Mouse (Mus musculus) heart, postnatal 0 days (tissue): ENCODE measurements around the gene Slc20a1. TPM values are rescaled to one million over a fixed set of nuclear protein-coding genes. Genes with fewer than 3 reads are reported as not detected.
A peak's percentile ranks its signal among the peaks of the same experiment; 100 is the strongest.

Experiments
- ATAC-seq: fragments of 200-750 bp; cut with Nextera tagmentation; 2 replicates; pipeline ENCODE4 v1.8.0; 2017; ENCODE audit warnings: low read depth, moderate number of reproducible peaks, moderate library complexity; ENCODE audit not compliant: insufficient read depth
- DNase-seq: peaks from one replicate; pipeline ENCODE4 v3.0.0-alpha.2; 2016; ENCODE audit warnings: low spot score
- H3K27ac ChIP-seq: fragments of 300-500 bp; sonication (generic); 2 replicates; pipeline ENCODE4 v1.5.1; 2014; ENCODE audit warnings: low read depth, mild to moderate bottlenecking
- H3K27me3 ChIP-seq: fragments of 300-500 bp; sonication (generic); 2 replicates; pipeline ENCODE4 v1.6.1; 2014; ENCODE audit warnings: low read length, mixed read lengths; ENCODE audit not compliant: control insufficient read depth, insufficient read depth
- H3K36me3 ChIP-seq: fragments of 300-500 bp; sonication (generic); replicated peaks from 2 replicates; pipeline ENCODE4 v1.6.1; 2014; ENCODE audit warnings: low read length, mixed read lengths; ENCODE audit not compliant: control insufficient read depth, insufficient read depth
- H3K4me1 ChIP-seq: fragments of 300-500 bp; sonication (generic); 2 replicates; pipeline ENCODE4 v1.6.1; 2014; ENCODE audit warnings: antibody characterized with exemption; ENCODE audit not compliant: control insufficient read depth, insufficient read depth
- H3K4me2 ChIP-seq: fragments of 300-500 bp; sonication (generic); 2 replicates; pipeline ENCODE4 v1.6.1; 2014; ENCODE audit warnings: low read depth, mild to moderate bottlenecking, low read length, moderate library complexity
- H3K4me3 ChIP-seq: fragments of 300-500 bp; sonication (generic); 2 replicates; pipeline ENCODE4 v1.5.1; 2014; ENCODE audit warnings: low read depth, low read length
- H3K9ac ChIP-seq: fragments of 300-500 bp; sonication (generic); replicated peaks from 2 replicates; pipeline ENCODE4 v1.6.1; 2014; ENCODE audit warnings: low read depth, low read length, mixed read lengths
- H3K9me3 ChIP-seq: fragments of 300-500 bp; sonication (generic); replicated peaks from 2 replicates; pipeline ENCODE4 v1.6.1; 2016; ENCODE audit warnings: low read length; ENCODE audit not compliant: control insufficient read depth
- CTCF ChIP-seq: IDR thresholded peaks from 2 replicates; pipeline ENCODE4 v1.5.1; 2016; ENCODE audit warnings: antibody characterized with exemption, control low read depth, low read depth
- EP300 ChIP-seq: IDR thresholded peaks from 2 replicates; pipeline ENCODE4 v1.6.1; 2016; ENCODE audit warnings: antibody characterized with exemption, low read depth
- WGBS: fragments of 180-500 bp; shearing (Covaris S2); extraction: QIAGEN DNeasy Blood & Tissue Kit; methylation state at CpG from one replicate; pipeline ENCODE4 v1.1.7; 2014; 5-methylcytosine and 5-hydroxymethylcytosine counted together
- polyA plus RNA-seq: library from polyadenylated mRNA; unstranded; fragments of >200 nt; fragmentation: Nextera tagmentation; extraction: Ambion mirVana; gene quantifications from 2 replicates; pipeline ENCODE4 v1.2.1, GENCODE M21; 2015
- total RNA-seq: library from RNA; depleted of rRNA; stranded (reverse); fragments of >200 nt; gene quantifications from 2 replicates; pipeline ENCODE4 v1.2.3, GENCODE M21; 2014; ENCODE audit warnings: low replicate concordance

Gene Slc20a1
- total and polyA plus RNA-seq, 2 experiments from 2014 or later = 8.7 to 37.1 TPM

- no peaks in the 10 kb centered on the region for H3K9me3 ChIP-seq
- H3K27ac ChIP-seq = no peak overlapping the region
- no peak for TF ChIP-seq EP300
- TF ChIP-seq CTCF = no peak
- H3K4me1 ChIP-seq = 0 out of 2 replicates have a peak, but pooled peaks cover 15% of the 10 kb centered on the region
- no peak for DNase-seq
- no peaks in the 10 kb centered on the region for H3K27me3 ChIP-seq
- no peak overlapping the region for H3K4me2 ChIP-seq
- H3K4me3 ChIP-seq = no peak overlapping the region
- WGBS = 73% methylated on average over 4 of the region's 4 CpGs
- no peak overlapping the region for H3K9ac ChIP-seq
- no peak for ATAC-seq
- no peaks in the 10 kb centered on the region for H3K36me3 ChIP-seq
These were observed 44.4 kb downstream of the Slc20a1 start for GRCm38 (mm10) chr2:129243005-129243404.

GRCm38 (mm10) chr2:129243786-129244185 lies 45.2 kb downstream of the Slc20a1 start:
- H3K27ac ChIP-seq = peak overlapping the region; percentile 13; the same call in 1 of the 2 replicates
- H3K9ac ChIP-seq = no peak overlapping the region; the same call in 1 of the 2 replicates
- no peak overlapping the region for H3K4me3 ChIP-seq
- 24% methylated on average over 9 of the region's 9 CpGs for WGBS
- no peak overlapping the region for H3K4me2 ChIP-seq
- ATAC-seq (no peak), DNase-seq (no peak)
- no peaks in the 10 kb centered on the region for H3K9me3 ChIP-seq
- TF ChIP-seq CTCF (no peak), EP300 (no peak)
- no peaks in the 10 kb centered on the region for H3K36me3 ChIP-seq
- H3K4me1 ChIP-seq = 0 out of 2 replicates have a peak, but pooled peaks cover 15% of the 10 kb centered on the region
- no peaks in the 10 kb centered on the region for H3K27me3 ChIP-seq

- H3K27me3 ChIP-seq = no peaks in the 10 kb centered on the region
- no peak overlapping the region for H3K4me2 ChIP-seq
- no peak for TF ChIP-seq CTCF
- TF ChIP-seq EP300 = no peak
- H3K9ac ChIP-seq = no peak overlapping the region
- H3K4me1 ChIP-seq = 0 out of 2 replicates have a peak, but pooled peaks cover 15% of the 10 kb centered on the region
- no peak overlapping the region for H3K27ac ChIP-seq
- no peaks in the 10 kb centered on the region for H3K9me3 ChIP-seq
- H3K4me3 ChIP-seq = no peak overlapping the region
- WGBS = 71% methylated on average over 20 of the region's 20 CpGs
- no peaks in the 10 kb centered on the region for H3K36me3 ChIP-seq
- DNase-seq (no peak), ATAC-seq (no peak)
These were observed 46.0 kb downstream of the Slc20a1 start for GRCm38 (mm10) chr2:129244446-129245120.

- Histone ChIP-seq H3K27ac (no peak overlapping the region), H3K36me3 (no peaks in the 10 kb centered on the region), H3K9ac (no peak overlapping the region), H3K9me3 (no peaks in the 10 kb centered on the region), H3K4me2 (no peak overlapping the region), H3K4me1 (0 out of 2 replicates have a peak, but pooled peaks cover 15% of the 10 kb centered on the region), H3K27me3 (no peaks in the 10 kb centered on the region), H3K4me3 (no peak overlapping the region)
- ATAC-seq = peak; percentile 22; the same call in 1 of the 2 replicates
- TF ChIP-seq EP300 = no peak
- no peak for TF ChIP-seq CTCF
- WGBS = 19% methylated on average over 5 of the region's 5 CpGs
- peak; percentile 51 for DNase-seq
These were observed 47.1 kb downstream of the Slc20a1 start for GRCm38 (mm10) chr2:129245618-129246017.

- ATAC-seq = no peak
- WGBS = 75% methylated on average over 7 of the region's 7 CpGs
These were observed 47.9 kb downstream of the Slc20a1 start for GRCm38 (mm10) chr2:129246436-129246835.

GRCm38 (mm10) chr2:129246924-129247323 lies 48.4 kb downstream of the Slc20a1 start:
- no peak overlapping the region for H3K9ac ChIP-seq
- no peaks in the 10 kb centered on the region for H3K27me3 ChIP-seq
- 93% methylated on average over 12 of the region's 12 CpGs for WGBS
- H3K9me3 ChIP-seq = no peaks in the 10 kb centered on the region
- ATAC-seq = no peak
- no peak for TF ChIP-seq EP300
- TF ChIP-seq CTCF = no peak
- DNase-seq = no peak
- H3K4me1 ChIP-seq = 0 out of 2 replicates have a peak, but pooled peaks cover 15% of the 10 kb centered on the region
- H3K36me3 ChIP-seq = no peaks in the 10 kb centered on the region
- H3K4me2 ChIP-seq = no peak overlapping the region
- no peak overlapping the region for H3K4me3 ChIP-seq
- no peak overlapping the region for H3K27ac ChIP-seq

More at GRCm38 (mm10) chr2:129246436-129246835, 47.9 kb downstream of the Slc20a1 start:
- no peak overlapping the region for H3K27ac ChIP-seq
- H3K9ac ChIP-seq = no peak overlapping the region
- TF ChIP-seq CTCF (no peak), EP300 (no peak)
- H3K36me3 ChIP-seq = no peaks in the 10 kb centered on the region
- H3K4me3 ChIP-seq = no peak overlapping the region
- DNase-seq = no peak
- no peak overlapping the region for H3K4me2 ChIP-seq
- H3K9me3 ChIP-seq = no peaks in the 10 kb centered on the region
- H3K27me3 ChIP-seq = no peaks in the 10 kb centered on the region
- H3K4me1 ChIP-seq = 0 out of 2 replicates have a peak, but pooled peaks cover 15% of the 10 kb centered on the region
